ENCODE assay signal across 13 mouse cellular contexts in the genomic region with DNA sequence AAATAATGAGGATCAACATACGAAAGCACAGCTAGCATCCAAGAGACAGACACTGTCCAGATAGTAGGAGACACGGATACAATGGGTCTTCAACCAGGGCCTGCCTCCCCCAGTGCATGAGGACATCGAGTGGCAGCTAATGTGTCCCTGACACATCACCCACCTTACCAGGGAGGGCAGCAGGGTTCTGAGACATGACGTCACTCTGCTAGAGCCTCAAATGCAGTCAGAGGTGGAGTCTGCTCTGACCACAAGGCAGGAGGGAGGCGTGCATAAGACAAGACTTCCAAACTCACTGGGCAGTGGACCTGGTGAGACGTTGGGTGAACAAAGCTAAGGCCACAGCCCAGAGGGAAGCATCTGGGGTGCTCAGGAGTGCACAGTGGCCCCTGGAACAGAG.
"Had no signal": no experiment of that assay in that cellular context is flagged by ENCODE, and none has a peak within 500 bp of the region (broad histone marks: within the 10 kb centered on the region; RNA-seq: fewer than 3 reads in every experiment).

No protein-coding gene starts in this region.

- H3K36me3 ChIP-seq: liver, embryonic 12.5 days; midbrain, embryonic 13.5 days had no signal

- H3K4me2 ChIP-seq: liver, embryonic 12.5 days; lung, embryonic 14.5 days had no signal

- ATAC-seq: liver, embryonic 12.5 days had no signal

- H3K9ac ChIP-seq: liver, embryonic 12.5 days; lung, embryonic 14.5 days; midbrain, embryonic 13.5 days had no signal

- H3K4me1 ChIP-seq: liver, embryonic 12.5 days had no signal

- H3K27me3 ChIP-seq: liver, embryonic 12.5 days; midbrain, embryonic 13.5 days had no signal

- H3K4me3 ChIP-seq: layer of hippocampus, adult 2 months; liver, embryonic 12.5 days; megakaryocyte, embryonic 14.5 days; midbrain, embryonic 13.5 days had no signal

- H3K27ac ChIP-seq: layer of hippocampus, adult 2 months; liver, embryonic 12.5 days; stomach, postnatal 0 days had no signal

- H3K9me3 ChIP-seq: liver, embryonic 12.5 days; megakaryocyte, embryonic 14.5 days; midbrain, embryonic 13.5 days had no signal

- DNase-seq: kidney, adult 18-20 months; kidney, postnatal 10 days; kidney, postnatal 4 days; left cerebral cortex, postnatal 4 days; lung, embryonic 14.5 days; lung, postnatal 10 days; lung, postnatal 4 days; thymus, postnatal 4 days had no signal
